Mouse (Mus musculus): Measurements from ENCODE around the gene Meis1.
A peak's percentile ranks its signal among the peaks of the same experiment; 100 is the strongest.

Gene Meis1

DNA sequence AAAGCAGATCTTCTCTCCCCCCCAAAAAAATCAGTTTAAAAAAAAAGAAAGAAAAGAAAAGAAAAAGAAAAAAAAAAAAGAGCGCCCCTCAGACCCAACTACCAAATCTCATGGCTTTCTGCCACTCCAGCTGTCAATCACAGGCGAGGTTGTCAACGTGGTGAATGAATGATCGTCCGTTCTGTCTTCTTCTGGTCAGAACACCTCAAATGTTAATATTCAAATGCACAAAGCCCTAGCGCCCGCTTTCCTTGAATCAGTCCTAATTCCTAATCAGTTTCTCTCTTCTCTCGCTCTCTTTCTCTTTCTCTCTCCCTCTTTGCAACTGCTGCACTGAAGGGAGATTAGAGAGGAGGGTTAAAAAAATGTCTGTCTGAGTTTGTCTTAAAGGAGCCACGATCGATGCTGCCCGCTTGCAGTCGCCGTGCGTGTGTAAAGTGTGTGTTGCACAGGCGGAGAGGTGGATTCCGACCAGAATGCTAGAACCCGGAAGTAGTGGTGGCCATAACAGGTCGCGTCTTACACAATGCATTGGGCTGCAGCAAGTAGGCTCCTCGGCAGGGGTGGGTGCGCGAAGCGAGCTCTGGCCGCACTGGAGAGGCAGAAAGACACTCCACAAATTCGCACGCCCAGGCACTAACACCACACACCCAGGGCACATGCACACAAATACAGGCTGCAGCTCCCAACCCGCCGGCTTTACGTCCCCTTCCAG, at the start of gene Meis1:
Meis1 (minus strand) TSS at position 497 of the 715 bp plus-strand sequence.
- peak; percentile 90 for DNase-seq (ENCODE audit: extremely low spot score)

GRCm38 (mm10) chr11:19067334-19067733, 48.5 kb upstream of the Meis1 start:
- DNase-seq (ENCODE audit: extremely low spot score) = no peak

- DNase-seq (ENCODE audit: extremely low spot score) = no peak
Measured at GRCm38 (mm10) chr11:19049276-19049675, 30.5 kb upstream of the Meis1 start.

- no peak for DNase-seq (ENCODE audit: extremely low spot score)
Measured at GRCm38 (mm10) chr11:19036595-19037166, 17.9 kb upstream of the Meis1 start.

DNA sequence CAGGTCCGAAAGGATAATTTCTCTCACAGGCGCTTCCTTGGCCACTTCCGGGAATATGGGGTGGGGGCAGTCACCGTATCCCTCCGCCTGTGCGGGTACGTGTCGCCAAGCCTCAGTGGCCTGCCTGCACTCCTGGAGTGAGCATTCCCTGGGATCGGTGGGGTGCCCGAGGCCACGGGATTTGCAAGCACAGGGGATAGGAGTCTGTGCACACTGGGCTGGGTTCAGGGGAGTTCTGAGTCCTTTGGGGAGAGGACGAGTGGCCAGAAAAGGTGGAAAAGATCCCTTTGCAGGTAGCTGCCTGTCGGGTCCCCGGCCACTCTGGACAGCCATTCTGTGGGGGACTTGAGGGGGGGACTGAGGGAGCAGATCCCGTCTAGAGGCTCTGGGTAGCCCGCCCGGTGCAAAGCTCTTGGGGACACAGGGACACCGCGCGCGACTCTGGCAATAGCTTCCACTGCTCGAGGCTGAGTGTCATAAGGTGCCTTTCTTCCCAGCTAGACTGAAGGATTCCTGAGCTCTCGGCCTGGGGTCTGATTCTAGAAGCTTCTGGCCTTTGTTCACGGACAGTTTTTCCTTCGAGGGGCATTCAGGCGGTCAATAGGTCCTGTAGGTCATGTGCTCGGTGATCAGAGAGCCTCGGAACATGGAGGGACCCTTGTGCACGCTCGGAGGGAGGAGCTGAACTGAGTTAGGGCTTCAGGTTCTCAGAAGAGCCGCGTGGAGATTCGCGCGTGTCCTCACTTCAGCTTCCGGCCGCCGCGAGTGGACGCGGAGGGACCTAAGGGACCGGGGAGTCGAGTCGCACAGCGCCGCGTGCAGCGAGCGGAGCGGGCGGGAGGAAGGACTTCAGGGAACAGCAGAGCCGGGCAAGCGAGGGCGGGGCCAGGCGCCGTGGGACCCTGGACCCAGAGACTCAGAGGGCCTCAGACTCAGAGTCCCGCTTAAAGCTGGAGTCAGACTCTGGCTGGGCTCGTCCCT, 8.1 kb upstream of the Meis1 start:
- peak; percentile 84 for DNase-seq (ENCODE audit: extremely low spot score)

DNA sequence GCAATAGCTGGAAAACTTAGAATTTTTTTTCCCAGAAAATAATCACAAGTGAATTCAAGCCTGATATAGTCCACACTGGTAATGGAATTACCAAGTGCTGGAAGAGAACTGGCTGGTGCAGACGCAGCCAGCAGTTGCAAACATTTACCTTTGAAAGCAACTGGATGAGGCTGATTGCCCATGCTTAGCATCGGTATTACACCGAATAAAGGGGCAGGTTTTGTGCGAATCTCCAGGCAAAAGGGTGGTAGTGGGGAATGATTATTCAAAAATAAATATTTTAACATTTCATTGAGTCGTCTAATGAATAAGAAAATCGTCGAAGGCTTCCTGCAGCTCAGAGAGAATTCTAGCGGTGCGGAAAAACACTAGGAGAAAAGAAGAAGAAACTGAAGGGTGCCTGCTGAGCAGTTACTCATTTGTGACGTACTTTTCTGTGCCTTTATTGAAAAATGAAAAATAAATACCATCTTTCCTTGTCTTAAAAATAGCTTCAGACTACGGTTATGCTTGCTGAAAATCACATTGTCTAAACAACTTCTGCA, 7.3 kb upstream of the Meis1 start:
- DNase-seq (ENCODE audit: extremely low spot score) = peak; percentile 27

DNA sequence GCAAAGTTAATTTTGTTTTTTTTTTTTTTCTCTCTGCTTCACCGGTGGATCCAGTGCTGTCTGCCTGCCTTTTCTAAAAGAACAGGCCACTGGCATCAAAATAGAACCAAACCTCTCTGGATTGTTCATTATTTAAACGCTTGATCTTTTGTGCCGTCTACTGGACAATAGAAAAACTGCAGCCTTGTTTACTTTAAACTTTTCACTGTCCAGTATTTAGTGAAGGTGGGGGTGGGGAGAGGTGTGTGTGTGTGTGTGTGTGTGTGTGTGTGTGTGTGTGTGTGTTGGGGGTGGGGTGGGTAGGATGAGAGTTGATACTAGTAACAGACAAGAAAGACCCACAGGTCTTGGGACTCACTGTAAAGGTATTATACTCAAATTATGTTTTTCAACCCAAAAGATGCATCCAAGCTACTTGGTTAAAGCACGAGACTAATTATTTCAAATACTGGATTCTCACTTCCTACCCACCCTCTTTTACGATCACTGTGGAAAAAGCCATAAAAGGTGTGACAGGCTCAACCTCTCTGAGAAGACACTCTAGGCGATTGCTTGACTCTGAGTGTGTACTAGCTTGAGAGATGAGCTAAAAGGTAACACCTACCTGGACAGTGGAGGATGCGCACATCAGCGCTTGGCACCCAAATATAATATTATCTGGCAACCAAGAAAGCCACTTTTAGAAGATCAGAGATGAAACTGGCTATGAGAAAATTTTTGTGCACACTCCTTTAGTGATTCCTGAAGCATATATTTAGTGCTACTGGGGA, 5.9 kb upstream of the Meis1 start:
- peak; percentile 51 for DNase-seq (ENCODE audit: extremely low spot score)

- DNase-seq (ENCODE audit: extremely low spot score) = peak; percentile 36
Measured at GRCm38 (mm10) chr11:19023356-19023755, 4.6 kb upstream of the Meis1 start.

- peak; percentile 47 for DNase-seq (ENCODE audit: extremely low spot score)
Measured at GRCm38 (mm10) chr11:19022576-19022975, 3.8 kb upstream of the Meis1 start.

DNA sequence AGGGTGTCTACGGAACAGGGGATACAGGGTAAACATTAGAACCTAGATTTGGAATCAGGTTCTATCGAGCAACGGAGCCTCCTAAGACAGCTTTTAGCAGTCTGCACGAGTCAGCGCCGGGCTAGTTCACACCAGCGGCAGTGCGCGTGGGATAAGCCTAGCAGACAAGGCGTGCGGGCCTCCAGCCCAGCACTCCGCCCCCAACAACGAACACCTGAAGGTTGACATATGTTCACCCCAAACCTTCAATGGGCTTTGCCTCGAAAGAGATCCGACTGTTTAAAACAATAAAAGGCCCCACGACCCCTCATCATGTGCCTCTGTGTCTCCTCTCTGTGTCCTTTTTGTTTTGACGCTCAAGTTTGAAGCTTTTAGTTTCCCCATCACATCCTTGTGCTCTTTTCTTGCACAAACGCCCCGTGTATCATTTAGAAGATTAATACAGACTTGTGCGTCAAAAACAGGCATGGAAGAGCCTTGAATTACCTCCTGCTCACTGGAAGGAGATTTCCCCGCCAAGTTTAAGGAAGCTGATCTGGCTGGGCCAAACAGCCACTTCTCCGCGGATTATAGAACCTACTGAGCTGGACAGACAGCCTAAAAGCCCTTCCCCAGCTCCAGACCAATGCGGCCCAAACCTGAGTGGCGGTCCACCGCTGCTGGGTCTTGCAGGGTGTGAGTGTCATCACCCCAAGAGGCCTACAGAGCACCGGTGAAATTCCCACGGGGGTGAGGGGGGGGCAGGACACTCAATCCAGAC, 2.3 kb upstream of the Meis1 start:
- DNase-seq (ENCODE audit: extremely low spot score) = peak; percentile 75

- DNase-seq (ENCODE audit: extremely low spot score) = peak; percentile 95
Measured at GRCm38 (mm10) chr11:19020371-19020824, 1.6 kb upstream of the Meis1 start.

GRCm38 (mm10) chr11:19019204-19020171, 703 bp upstream of the Meis1 start:
- peak; percentile 79 for DNase-seq (ENCODE audit: extremely low spot score)

GRCm38 (mm10) chr11:19017719-19018413, 919 bp downstream of the Meis1 start:
- peak; percentile 47 for DNase-seq (ENCODE audit: extremely low spot score)

GRCm38 (mm10) chr11:19017262-19017661, 1.5 kb downstream of the Meis1 start:
- DNase-seq (ENCODE audit: extremely low spot score) = peak; percentile 30

DNA sequence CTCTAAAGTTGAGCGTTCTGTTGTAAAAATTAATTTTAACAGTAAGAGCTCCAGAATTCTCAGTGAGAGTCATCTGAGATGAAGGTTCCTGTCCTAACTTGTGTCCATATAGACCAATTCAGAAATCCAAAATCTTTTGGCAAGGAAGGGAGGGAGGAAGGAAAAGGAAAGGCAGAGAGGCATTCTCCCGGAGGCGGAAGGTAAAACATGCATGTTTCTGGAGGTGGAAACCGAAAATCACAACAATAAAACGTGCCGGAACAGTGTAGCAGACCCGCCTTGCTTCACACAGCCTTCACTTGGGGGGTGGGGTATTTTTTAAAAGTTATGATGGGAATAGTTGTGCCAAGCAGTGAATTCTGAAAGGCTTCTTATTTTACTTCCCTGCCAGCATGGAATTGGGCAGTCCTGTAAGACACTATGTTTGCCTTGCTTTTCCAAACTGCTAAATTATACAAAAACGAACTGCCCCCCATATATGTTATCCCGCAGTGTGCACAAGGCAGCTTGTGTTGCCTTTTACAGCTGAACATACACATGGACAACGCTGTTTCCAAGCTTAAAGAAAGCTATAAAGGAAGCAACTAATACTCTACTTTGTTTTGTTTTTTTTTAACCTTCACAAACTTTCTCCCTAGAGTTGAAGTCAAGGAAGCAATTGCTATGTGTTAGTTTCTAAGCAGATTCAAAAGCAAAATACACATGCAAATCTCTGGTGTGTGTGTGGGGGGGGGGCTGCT, 2.1 kb downstream of the Meis1 start:
- peak; percentile 62 for DNase-seq (ENCODE audit: extremely low spot score)

DNA sequence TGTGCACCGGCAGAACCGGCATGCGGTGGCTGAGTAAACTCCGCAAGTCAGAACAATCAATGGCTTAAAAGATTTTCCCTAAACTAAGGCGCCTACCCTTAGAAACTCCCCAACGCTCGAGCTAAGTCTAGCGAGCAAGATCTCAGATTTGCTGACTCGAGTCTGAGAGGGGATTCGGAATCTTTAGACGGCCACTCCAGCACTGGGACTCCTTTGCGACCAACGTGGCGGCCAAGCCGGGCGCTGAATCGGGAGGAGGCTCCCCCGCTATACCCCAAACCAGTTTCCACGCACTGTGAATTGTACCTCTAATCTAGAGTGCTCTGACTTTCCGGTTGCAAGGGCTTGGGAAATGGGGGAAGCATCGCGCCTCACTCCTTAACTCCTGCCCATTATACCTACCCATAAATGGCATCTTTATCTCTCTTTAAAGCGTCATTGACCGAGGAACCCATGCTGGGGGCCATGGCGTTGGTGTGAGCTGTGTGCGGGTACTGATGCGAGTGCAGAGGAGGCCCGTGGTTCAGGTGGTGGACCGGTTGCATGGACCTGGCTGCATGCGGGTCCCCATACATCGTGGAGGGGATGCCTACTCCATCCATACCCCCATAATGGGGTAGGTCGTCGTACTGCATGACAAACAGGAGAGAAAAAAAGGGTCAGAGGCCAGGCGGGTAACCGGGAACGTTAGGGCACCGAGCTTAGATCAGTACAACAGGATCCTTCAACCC, 2.9 kb downstream of the Meis1 start:
- peak; percentile 72 for DNase-seq (ENCODE audit: extremely low spot score)

DNA sequence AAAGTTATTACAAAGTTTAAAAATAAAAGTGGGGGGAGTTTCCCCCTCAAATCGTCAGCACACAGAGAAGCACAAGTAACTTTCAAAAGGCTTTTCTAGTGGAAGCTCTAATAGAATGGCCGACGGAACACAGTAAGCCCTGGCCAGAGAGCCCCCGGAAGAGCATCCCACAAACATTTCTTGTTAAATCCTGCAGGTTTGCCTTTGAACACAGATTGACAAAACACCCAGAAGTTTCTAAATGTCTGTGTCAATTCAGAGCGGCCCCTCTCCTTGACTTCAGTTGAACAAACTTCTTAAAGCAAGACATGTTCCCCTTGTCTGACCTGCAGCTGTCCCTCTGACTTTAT, 3.4 kb downstream of the Meis1 start:
- peak; percentile 68 for DNase-seq (ENCODE audit: extremely low spot score)

All from embryo, embryonic 9.5 days (tissue).